Comparison of ENCODE assay signal across 17 mouse cellular contexts in the genomic region with DNA sequence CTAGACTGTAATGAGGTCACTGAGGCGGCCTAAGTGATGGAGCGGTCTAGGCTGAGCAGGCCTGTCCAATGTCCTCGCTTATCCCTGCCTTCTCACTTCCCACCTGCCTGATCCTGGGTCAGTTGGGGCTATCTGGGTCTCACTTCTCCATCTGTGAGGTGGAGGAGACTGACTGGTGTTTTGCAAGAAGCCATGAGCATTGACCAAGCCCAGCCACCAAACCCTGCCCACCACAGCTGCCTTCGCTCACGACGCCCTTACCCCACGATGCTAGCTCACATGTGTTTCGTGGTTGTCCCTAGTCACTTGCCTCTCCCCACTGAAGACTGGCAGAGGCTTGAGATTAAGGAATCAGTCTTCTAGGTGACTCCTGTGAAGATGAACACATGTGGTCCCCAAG. TPM values are rescaled to one million over a fixed set of nuclear protein-coding genes. Genes with fewer than 3 reads are reported as not detected.
"Had no signal": no experiment of that assay in that cellular context is flagged by ENCODE, and none has a peak within 500 bp of the region (broad histone marks: within the 10 kb centered on the region; RNA-seq: fewer than 3 reads in every experiment).

No protein-coding gene starts in this region.

- H3K27ac ChIP-seq: liver, embryonic 12.5 days; liver, embryonic 14.5 days; midbrain, embryonic 13.5 days; midbrain, embryonic 15.5 days; neural tube, embryonic 12.5 days; stomach, embryonic 15.5 days; stomach, postnatal 0 days had no signal

- H3K4me3 ChIP-seq: liver, embryonic 12.5 days; midbrain, embryonic 13.5 days; midbrain, embryonic 15.5 days; neural tube, embryonic 12.5 days; stomach, embryonic 15.5 days had no signal

- H3K9ac ChIP-seq: liver, embryonic 12.5 days; liver, embryonic 14.5 days; lung, embryonic 14.5 days; midbrain, embryonic 13.5 days; midbrain, embryonic 15.5 days; neural tube, embryonic 12.5 days; stomach, embryonic 15.5 days had no signal

- H3K4me2 ChIP-seq: liver, embryonic 12.5 days; lung, embryonic 14.5 days; midbrain, embryonic 11.5 days; midbrain, embryonic 13.5 days; midbrain, embryonic 15.5 days; neural tube, embryonic 12.5 days; stomach, embryonic 15.5 days had no signal

- DNase-seq: lung, adult 18-20 months; lung, embryonic 14.5 days; lung, postnatal 10 days; lung, postnatal 4 days; right cerebral cortex, postnatal 14 days; thymus, adult 2 months; thymus, postnatal 25 days; thymus, postnatal 4 days had no signal

- H3K36me3 ChIP-seq: liver, embryonic 12.5 days; midbrain, embryonic 13.5 days; midbrain, embryonic 15.5 days; neural tube, embryonic 12.5 days; stomach, embryonic 15.5 days had no signal

- ATAC-seq: liver, embryonic 12.5 days; midbrain, embryonic 13.5 days; midbrain, embryonic 15.5 days had no signal

- H3K27me3 ChIP-seq: midbrain, embryonic 13.5 days; midbrain, embryonic 15.5 days; neural tube, embryonic 12.5 days; stomach, embryonic 15.5 days had no signal

- H3K4me1 ChIP-seq: liver, embryonic 12.5 days; midbrain, embryonic 13.5 days; midbrain, embryonic 15.5 days; neural tube, embryonic 12.5 days had no signal

- H3K9me3 ChIP-seq: midbrain, embryonic 13.5 days; midbrain, embryonic 15.5 days; neural tube, embryonic 12.5 days; stomach, embryonic 15.5 days had no signal

RNA-seq across cellular contexts. Expression of a gene that starts 8.6 kb away (rescaled TPM):
- total RNA-seq: neutrophil, adult 5-6 weeks had no signal
- polyA plus RNA-seq: liver, embryonic 12.5 days; liver, embryonic 14.5 days had no signal
